Mouse (Mus musculus): ENCODE results near the gene Mtmr6.

DNA sequence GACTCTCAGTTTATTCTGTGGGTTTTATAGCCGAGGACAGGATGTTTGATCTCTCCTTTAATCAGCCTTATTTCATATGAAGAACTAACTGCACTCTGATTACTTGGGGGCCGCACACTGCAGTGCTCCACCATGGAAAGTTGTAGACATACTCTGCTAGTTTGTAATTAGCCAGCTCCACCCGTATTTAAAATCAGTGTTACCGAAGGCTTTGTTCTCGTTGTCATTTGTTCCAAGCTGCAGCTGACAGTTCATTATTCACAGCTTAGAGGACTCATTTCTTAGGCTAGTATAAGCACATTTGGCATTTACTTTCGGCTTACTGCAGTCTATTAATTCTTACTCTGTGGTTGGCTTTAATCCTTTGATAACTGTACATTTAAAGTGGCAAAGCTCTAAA lies 36.0 kb downstream of the Mtmr6 start:
- TF ChIP-seq POLR2A (IDR thresholded peaks at IDR 0.05; ENCODE audit: insufficient read length, low read depth) (no peak), USF1 (IDR thresholded peaks at IDR 0.05; ENCODE audit: low read depth) (no peak), TCF12 (IDR thresholded peaks at IDR 0.05; ENCODE audit: insufficient read depth, poor library complexity, severe bottlenecking) (no peak), POLR2AphosphoS2 (IDR thresholded peaks at IDR 0.05; ENCODE audit: insufficient read length, low read depth) (no peak)
